Mouse (Mus musculus) heart, adult 8-10 months (tissue): ENCODE results near the gene Hoxc12. TPM values are rescaled to one million over a fixed set of nuclear protein-coding genes. Genes with fewer than 3 reads are reported as not detected.

Experiments used
- DNase-seq: peaks from one replicate; pipeline ENCODE4 v3.0.0; 2022; ENCODE audit warnings: low spot score
- microRNA-seq: library from miRNA; unstranded; fragments of <30 nt; microRNA quantifications from one replicate; pipeline ENCODE4 v1.2.0, GENCODE M21; 2022
- total RNA-seq, 4 experiments: library from RNA; stranded (reverse); gene quantifications; 2 replicates each; pipeline ENCODE4 v1.2.4; 2022

The Hoxc12 gene
- total RNA-seq, 4 experiments from 2014 or later = not detected

DNA sequence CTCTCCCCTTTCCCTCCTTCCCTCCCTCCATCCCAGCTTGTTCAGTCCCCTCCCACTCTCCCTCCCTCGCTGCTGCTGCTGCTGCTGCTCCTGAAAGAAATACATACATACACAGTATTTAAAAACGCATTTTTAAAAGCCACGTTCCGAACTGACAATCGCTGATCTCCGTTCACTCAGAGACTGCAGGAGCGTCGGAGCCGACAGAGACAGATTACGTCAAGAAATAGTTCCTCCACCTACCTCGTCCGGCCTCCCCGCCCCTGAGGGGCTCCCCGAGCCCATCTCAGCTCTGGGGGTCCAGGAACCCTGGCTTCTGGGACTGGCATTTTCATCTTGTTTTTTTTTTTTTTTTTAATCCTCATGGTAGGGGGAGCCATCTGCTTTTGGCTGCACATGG, 44.4 kb downstream of the Hoxc12 start:
- DNase-seq = no peak

DNA sequence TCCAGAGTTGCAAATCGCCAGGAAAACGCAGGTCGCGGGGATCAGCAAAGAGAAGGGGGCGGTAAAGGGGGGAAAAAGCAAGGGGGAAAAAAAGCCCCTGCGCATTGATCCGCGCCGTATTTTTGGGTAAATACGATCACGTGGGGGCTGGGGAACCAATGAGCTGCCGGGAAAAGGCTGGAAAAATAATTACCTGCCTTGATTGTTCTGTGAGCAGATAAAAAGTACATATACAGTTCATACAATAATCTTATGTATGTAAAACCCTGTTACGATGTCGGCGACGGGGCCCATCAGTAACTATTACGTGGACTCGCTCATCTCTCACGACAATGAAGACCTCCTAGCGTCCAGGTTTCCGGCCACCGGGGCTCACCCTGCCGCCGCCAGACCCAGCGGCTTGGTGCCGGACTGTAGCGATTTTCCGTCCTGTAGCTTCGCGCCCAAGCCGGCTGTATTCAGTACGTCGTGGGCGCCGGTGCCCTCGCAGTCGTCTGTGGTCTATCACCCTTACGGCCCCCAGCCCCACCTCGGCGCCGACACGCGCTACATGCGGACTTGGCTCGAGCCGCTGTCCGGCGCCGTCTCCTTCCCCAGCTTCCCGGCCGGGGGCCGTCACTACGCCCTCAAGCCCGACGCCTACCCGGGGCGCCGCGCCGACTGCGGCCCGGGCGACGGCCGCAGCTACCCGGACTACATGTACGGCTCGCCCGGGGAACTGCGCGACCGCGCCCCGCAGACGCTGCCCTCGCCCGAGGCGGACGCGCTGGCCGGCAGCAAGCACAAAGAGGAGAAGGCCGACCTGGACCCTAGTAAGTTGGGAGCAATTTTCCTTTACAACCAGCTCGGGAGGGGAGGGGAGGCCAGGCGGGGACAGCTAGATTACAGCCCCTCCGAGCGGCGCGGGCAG, 45.1 kb downstream of the Hoxc12 start:
- DNase-seq = no peak

GRCm38 (mm10) chr15:102983716-102984115, 47.2 kb downstream of the Hoxc12 start:
- DNase-seq = no peak

- no peak for DNase-seq
These were observed 48.0 kb downstream of the Hoxc12 start for GRCm38 (mm10) chr15:102984521-102984920.

GRCm38 (mm10) chr15:102984925-102985324, 48.4 kb downstream of the Hoxc12 start:
- no peak for DNase-seq

DNA sequence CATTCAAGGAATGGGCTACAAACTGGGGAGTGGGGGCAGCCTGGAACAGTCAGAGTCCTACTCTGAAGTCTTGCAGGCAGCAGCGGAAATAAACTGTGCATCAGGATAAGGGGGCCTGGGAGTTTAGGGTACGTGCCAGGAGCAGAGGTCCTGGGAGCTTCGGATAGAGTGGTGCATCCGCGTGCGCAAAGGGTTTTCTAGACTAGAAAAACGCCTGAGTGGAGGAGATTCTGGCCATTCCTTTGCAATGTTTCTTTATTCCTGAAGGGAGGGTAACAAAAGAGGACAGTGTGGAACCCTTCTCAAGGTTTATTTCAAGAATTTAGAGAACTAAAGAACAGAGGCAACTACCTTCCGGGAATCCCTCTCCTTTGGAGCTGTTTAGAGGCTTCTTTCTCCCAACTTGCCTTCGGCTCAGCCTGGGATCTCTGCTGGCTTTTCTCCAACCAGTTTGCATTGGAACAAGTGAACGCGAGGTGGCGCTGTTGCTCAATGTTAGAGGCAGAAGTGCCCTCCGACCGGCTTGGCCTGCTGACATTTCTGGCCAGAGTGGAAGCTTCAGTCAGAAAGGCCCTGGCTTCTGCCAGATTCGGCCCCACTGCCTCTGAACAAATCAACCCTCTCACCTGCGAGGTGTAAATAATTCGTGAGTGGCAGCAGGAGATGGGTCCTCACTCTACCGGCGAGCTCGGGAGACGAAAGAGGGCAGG, 50.7 kb downstream of the Hoxc12 start:
- peak; percentile 93 for DNase-seq

DNA sequence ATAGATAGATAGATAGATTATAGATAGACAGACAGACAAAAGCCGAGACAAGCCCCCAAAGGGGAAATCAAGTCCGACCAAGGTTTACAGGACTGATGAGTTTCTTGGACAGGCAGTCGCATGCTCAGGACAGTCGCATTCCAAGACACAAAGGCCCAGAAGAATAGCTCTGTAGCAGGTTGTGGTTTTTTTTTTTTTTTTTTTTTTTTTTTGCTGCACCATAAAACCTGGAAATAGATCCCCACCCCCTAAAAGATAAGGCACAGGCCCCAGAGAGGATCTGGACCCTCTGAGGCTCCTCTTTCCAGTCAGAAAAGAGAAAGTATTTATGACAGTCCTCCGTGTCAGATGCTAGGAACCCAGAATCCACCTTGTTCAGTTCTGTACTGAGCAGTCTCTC, 51.5 kb downstream of the Hoxc12 start:
- no peak for DNase-seq

Small RNA genes within 50 kb of the gene (microRNA-seq; reads per million reads assigned to microRNA genes)
- 1.4 reads per million for gene Mir196a-2

Other genes starting within 250 kb of the Hoxc12 start
- 100 to 1,000 TPM; 117 to 143 (median 127) TPM for gene Calcoco1, start 214.6 kb upstream of the Hoxc12 start, total RNA-seq
- gene Hoxc13, start 15.7 kb upstream of the Hoxc12 start, total RNA-seq = not detected
- not detected for gene Hoxc11, start 17.7 kb downstream of the Hoxc12 start, total RNA-seq
- gene Hoxc10, start 30.0 kb downstream of the Hoxc12 start, total RNA-seq = not detected
- under 1 TPM in 1 of 4 experiments, not detected in 3; 0.12 TPM for gene Hoxc5, start 30.7 kb downstream of the Hoxc12 start, total RNA-seq
- gene Hoxc9, start 39.7 kb downstream of the Hoxc12 start, total RNA-seq = not detected
- gene Hoxc8, start 53.9 kb downstream of the Hoxc12 start, total RNA-seq = not detected
- under 1 TPM in 2 of 4 experiments, not detected in 2; 0.25 to 0.62 TPM for gene Hoxc6, start 61.5 kb downstream of the Hoxc12 start, total RNA-seq
- gene Hoxc4, start 82.2 kb downstream of the Hoxc12 start, total RNA-seq = not detected
- gene Smug1, start 230.3 kb downstream of the Hoxc12 start, total RNA-seq = 10 to 100 TPM; 10.4 to 16.8 (median 15.2) TPM